Mouse (Mus musculus): ENCODE results near the gene A730009L09Rik. TPM values are rescaled to one million over a fixed set of nuclear protein-coding genes. Genes with fewer than 3 reads are reported as not detected.

The A730009L09Rik gene
- total RNA-seq, 2 experiments from 2014 or later, result not detected

- no peak for DNase-seq
Observed at GRCm38 (mm10) chr16:84560279-84560602, 45.3 kb downstream of the A730009L09Rik start.

Other genes with a start within 250 kb of the A730009L09Rik start
- gene Mrpl39, start 220.6 kb downstream of the A730009L09Rik start, total RNA-seq (2021), result 10 to 100 TPM; 40.3 to 42.9 TPM